Mouse (Mus musculus): ENCODE results near the gene Mrpl58. TPM values are rescaled to one million over a fixed set of nuclear protein-coding genes. Genes with fewer than 3 reads are reported as not detected.

Mrpl58 gene
- 129 and 134 TPM in 2 replicates for polyA plus RNA-seq (2012; rRNA removed)

- DNase-seq (ENCODE audit: extremely low spot score in 1 of 2, low spot score in 1 of 2): peak; percentile 56 to 88
Measured at GRCm38 (mm10) chr11:115403338-115404124, at the start of gene Mrpl58. Gene Mrpl58 (plus strand): TSS chr11:115403752.

GRCm38 (mm10) chr11:115354183-115354582 is 49.4 kb upstream of the Mrpl58 start:
- peak in 1 of 2 experiments; percentile 82 for DNase-seq (ENCODE audit: extremely low spot score in 1 of 2, low spot score in 1 of 2)

GRCm38 (mm10) chr11:115358468-115358867 is 45.1 kb upstream of the Mrpl58 start:
- peak in 1 of 2 experiments; percentile 84 for DNase-seq (ENCODE audit: extremely low spot score in 1 of 2, low spot score in 1 of 2)

GRCm38 (mm10) chr11:115359293-115359692 is 44.3 kb upstream of the Mrpl58 start:
- DNase-seq (ENCODE audit: extremely low spot score in 1 of 2, low spot score in 1 of 2): no peak

- no peak for DNase-seq (ENCODE audit: extremely low spot score in 1 of 2, low spot score in 1 of 2)
Measured at GRCm38 (mm10) chr11:115359726-115360125, 43.8 kb upstream of the Mrpl58 start.

- no peak for DNase-seq (ENCODE audit: extremely low spot score in 1 of 2, low spot score in 1 of 2)
Measured at GRCm38 (mm10) chr11:115364136-115364535, 39.4 kb upstream of the Mrpl58 start.

- DNase-seq (ENCODE audit: extremely low spot score in 1 of 2, low spot score in 1 of 2): no peak
Measured at GRCm38 (mm10) chr11:115366039-115366705, 37.4 kb upstream of the Mrpl58 start.

- DNase-seq (ENCODE audit: extremely low spot score in 1 of 2, low spot score in 1 of 2): peak; percentile 49 to 76
Measured at GRCm38 (mm10) chr11:115366706-115367394, 36.7 kb upstream of the Mrpl58 start.

GRCm38 (mm10) chr11:115367395-115367944 is 36.1 kb upstream of the Mrpl58 start, which contains the start of gene Hid1:
Gene Hid1 (minus strand): TSS chr11:115367756.
- DNase-seq (ENCODE audit: extremely low spot score in 1 of 2, low spot score in 1 of 2): peak; percentile 76 to 91

- DNase-seq (ENCODE audit: extremely low spot score in 1 of 2, low spot score in 1 of 2): no peak
Measured at GRCm38 (mm10) chr11:115370368-115370767, 33.2 kb upstream of the Mrpl58 start.

GRCm38 (mm10) chr11:115371354-115371753 is 32.2 kb upstream of the Mrpl58 start:
- no peak for DNase-seq (ENCODE audit: extremely low spot score in 1 of 2, low spot score in 1 of 2)

GRCm38 (mm10) chr11:115372015-115372414 is 31.5 kb upstream of the Mrpl58 start:
- DNase-seq (ENCODE audit: extremely low spot score in 1 of 2, low spot score in 1 of 2): no peak

- no peak for DNase-seq (ENCODE audit: extremely low spot score in 1 of 2, low spot score in 1 of 2)
Measured at GRCm38 (mm10) chr11:115372737-115373136, 30.8 kb upstream of the Mrpl58 start.

- peak; percentile 51 to 76 for DNase-seq (ENCODE audit: extremely low spot score in 1 of 2, low spot score in 1 of 2)
Measured at GRCm38 (mm10) chr11:115373805-115374694, 29.5 kb upstream of the Mrpl58 start.

GRCm38 (mm10) chr11:115374695-115375425 is 28.7 kb upstream of the Mrpl58 start:
- peak; percentile 46 to 74 for DNase-seq (ENCODE audit: extremely low spot score in 1 of 2, low spot score in 1 of 2)

- DNase-seq (ENCODE audit: extremely low spot score in 1 of 2, low spot score in 1 of 2): no peak
Measured at GRCm38 (mm10) chr11:115376722-115377121, 26.8 kb upstream of the Mrpl58 start.

GRCm38 (mm10) chr11:115377254-115377653 is 26.3 kb upstream of the Mrpl58 start:
- DNase-seq (ENCODE audit: extremely low spot score in 1 of 2, low spot score in 1 of 2): no peak

- DNase-seq (ENCODE audit: extremely low spot score in 1 of 2, low spot score in 1 of 2): no peak
Measured at GRCm38 (mm10) chr11:115377854-115378253, 25.7 kb upstream of the Mrpl58 start.

GRCm38 (mm10) chr11:115381276-115381675 is 22.3 kb upstream of the Mrpl58 start:
- no peak for DNase-seq (ENCODE audit: extremely low spot score in 1 of 2, low spot score in 1 of 2)

Measured in frontal cortex, adult 2 months (tissue).